Mouse (Mus musculus) ES-E14 (cell line): ENCODE results near the gene Mapk8ip2. TPM values are rescaled to one million over a fixed set of nuclear protein-coding genes. Genes with fewer than 3 reads are reported as not detected.

Experiments
- DNase-seq: peaks from one replicate; pipeline ENCODE4 v3.0.0-alpha.2; 2013; ENCODE audit warnings: low read depth, low spot score
- H3K27ac ChIP-seq: 2 replicates; pipeline ENCODE4 v1.5.1; 2012; ENCODE audit warnings: low read depth, mild to moderate bottlenecking, low read length, moderate library complexity, mixed read lengths; ENCODE audit not compliant: poor library complexity, insufficient read depth, severe bottlenecking
- H3K36me3 ChIP-seq: 2 replicates; pipeline ENCODE4 v1.6.1; 2012; ENCODE audit warnings: mild to moderate bottlenecking, low read length, moderate library complexity, mixed read lengths; ENCODE audit not compliant: control insufficient read depth, poor library complexity, insufficient read depth, severe bottlenecking
- H3K4me1 ChIP-seq, 2 experiments: fragments of 150-350 bp in 1 of 2; sonication (generic) in 1 of 2; 2 replicates each; pipeline ENCODE4 v1.6.1; 2012; ENCODE audit warnings: low read length in 2 of 2, mild to moderate bottlenecking in 1 of 2, mixed read lengths in 1 of 2; ENCODE audit not compliant: control insufficient read depth in 2 of 2, insufficient read depth in 2 of 2, poor library complexity in 1 of 2
- H3K4me3 ChIP-seq, 2 experiments: fragments of 150-350 bp in 1 of 2; sonication (generic) in 1 of 2; 2 replicates each; pipeline ENCODE4 v1.5.1; 2012; ENCODE audit warnings: low read length in 2 of 2, low read depth in 1 of 2, mild to moderate bottlenecking in 1 of 2, mixed read lengths in 1 of 2; ENCODE audit not compliant: insufficient read depth in 1 of 2, poor library complexity in 1 of 2, severe bottlenecking in 1 of 2
- H3K9ac ChIP-seq: 2 replicates; pipeline ENCODE4 v1.6.1; 2012; ENCODE audit warnings: low read depth, mild to moderate bottlenecking, low read length, mixed read lengths; ENCODE audit not compliant: poor library complexity, insufficient read depth, severe bottlenecking
- H3K9me3 ChIP-seq: fragments of 150-350 bp; sonication (generic); 2 replicates; pipeline ENCODE4 v1.6.1; 2012; ENCODE audit warnings: low read depth, mild to moderate bottlenecking, low read length; ENCODE audit not compliant: control insufficient read depth, insufficient read depth
- CHD2 ChIP-seq: IDR thresholded peaks from 2 replicates; pipeline ENCODE4 v1.6.1; 2014; ENCODE audit warnings: mild to moderate bottlenecking, low read depth, low read length, inconsistent platforms
- HCFC1 ChIP-seq: IDR thresholded peaks from 2 replicates; pipeline ENCODE4 v1.6.1; 2012; ENCODE audit warnings: low read length, inconsistent platforms, borderline replicate concordance; ENCODE audit not compliant: insufficient read depth
- MAFK ChIP-seq: IDR thresholded peaks from 2 replicates; pipeline ENCODE4 v1.6.1; 2014; ENCODE audit warnings: mild to moderate bottlenecking, low read depth, low read length, inconsistent platforms; ENCODE audit not compliant: insufficient read depth
- ZC3H11A ChIP-seq: IDR thresholded peaks from 2 replicates; pipeline ENCODE4 v1.6.1; 2012; ENCODE audit warnings: low read depth, mild to moderate bottlenecking, inconsistent platforms, low read length, borderline replicate concordance
- ZNF384 ChIP-seq: IDR thresholded peaks from 2 replicates; pipeline ENCODE4 v1.6.1; 2012; ENCODE audit warnings: low read depth, low read length, inconsistent platforms
- in situ Hi-C, 2 experiments: fragments of 600-800 bp; cut with MboI; formaldehyde crosslinking; loops; one replicate each; pipeline ENCODE4 v1.15.1; 2025; ENCODE audit warnings: low sequenced_read_pairs in 2 of 2, inconsistent platforms in 1 of 2; ENCODE audit not compliant: unreplicated experiment in 2 of 2
- total RNA-seq: library from RNA; depleted of rRNA; stranded (reverse); fragments of 300-350 nt; gene quantifications from 2 replicates; pipeline ENCODE4 v1.2.3, GENCODE M21; 2012

Mapk8ip2 gene
- total RNA-seq, 1 experiment = 4.6 TPM

DNA sequence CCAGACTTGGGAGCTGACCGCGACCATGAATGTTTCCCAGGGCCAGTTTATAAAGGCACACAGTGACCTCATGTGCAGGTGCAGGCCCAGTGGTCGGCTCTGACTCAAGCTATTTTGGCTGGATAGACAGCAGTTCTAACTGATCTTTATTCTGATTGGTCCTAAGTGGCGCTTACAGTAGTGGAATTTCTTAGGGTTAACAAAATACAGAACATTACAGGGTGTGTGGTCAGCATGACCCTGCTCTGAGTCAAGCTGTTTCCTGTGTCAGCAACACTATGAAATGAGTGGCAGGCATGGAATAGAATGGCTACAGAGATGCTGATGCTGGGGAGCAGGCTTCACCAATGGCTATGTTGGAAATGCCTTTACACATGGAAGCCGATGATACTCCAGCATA lies 17.8 kb upstream of the Mapk8ip2 start:
- DNase-seq = no peak
- Histone ChIP-seq H3K27ac (no peak overlapping the region), H3K9me3 (no peaks in the 10 kb centered on the region), H3K9ac (no peak overlapping the region), H3K36me3 (no peaks in the 10 kb centered on the region), H3K4me1 (0 out of 4 replicates have a peak, but pooled peaks cover 0 to 4% of the 10 kb centered on the region in 2 experiments), H3K4me3 (no peak overlapping the region)
- in situ Hi-C loops = no loop called here
- TF ChIP-seq CHD2 (no peak), MAFK (no peak), ZNF384 (no peak), HCFC1 (no peak), ZC3H11A (no peak)

DNA sequence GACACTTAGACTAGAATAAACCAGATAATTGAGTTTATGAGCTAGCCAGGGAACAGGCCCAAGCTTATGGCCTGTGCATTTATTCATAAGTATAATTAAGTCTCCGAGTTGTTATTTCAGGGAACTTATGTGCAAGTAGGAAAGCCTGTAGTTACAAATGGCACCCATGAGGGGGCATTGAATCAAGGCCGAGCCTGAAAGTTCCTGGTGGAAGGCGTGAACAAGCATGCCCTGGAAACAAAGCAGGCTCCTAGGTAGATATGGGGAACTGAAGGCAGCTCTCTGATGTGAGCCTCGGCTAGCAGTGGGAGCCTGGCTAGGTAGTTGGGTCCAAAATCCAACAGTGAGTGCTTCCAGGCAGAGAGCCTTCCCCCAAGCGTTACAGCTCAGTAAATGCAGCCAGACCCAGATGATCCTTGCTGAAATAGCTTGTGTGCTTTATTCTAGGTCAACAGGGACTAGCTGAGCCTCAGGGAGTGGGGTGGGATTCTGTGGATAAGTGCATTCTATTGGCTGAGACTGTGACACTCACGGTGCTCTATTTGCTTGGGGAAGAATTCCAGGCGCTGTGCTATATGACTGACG lies 11.1 kb upstream of the Mapk8ip2 start:
- peaks cover 0 to 2% of the 10 kb centered on the region in 2 experiments; a peak in 1 of 4 replicates for H3K4me1 ChIP-seq
- in situ Hi-C loops = no loop called here
- no peak overlapping the region for H3K27ac ChIP-seq
- TF ChIP-seq ZC3H11A (no peak), CHD2 (no peak), HCFC1 (no peak), MAFK (no peak), ZNF384 (no peak)
- no peak overlapping the region for H3K4me3 ChIP-seq
- no peak overlapping the region for H3K9ac ChIP-seq
- no peak for DNase-seq
- H3K36me3 ChIP-seq = no peaks in the 10 kb centered on the region
- no peaks in the 10 kb centered on the region for H3K9me3 ChIP-seq

GRCm38 (mm10) chr15:89452906-89453864 lies 528 bp upstream of the Mapk8ip2 start:
- H3K36me3 ChIP-seq = no peaks in the 10 kb centered on the region; the same call in 1 of the 2 replicates
- TF ChIP-seq ZC3H11A (no peak), CHD2 (no peak), ZNF384 (no peak), HCFC1 (no peak), MAFK (peak; percentile 93)
- H3K9me3 ChIP-seq = no peaks in the 10 kb centered on the region
- in situ Hi-C loops = no loop called here
- peak; percentile 75 for DNase-seq
- H3K4me3 ChIP-seq = peak overlapping the region; percentile 58 to 83
- peaks cover 0 to 9% of the 10 kb centered on the region in 2 experiments; a peak in 2 of 4 replicates for H3K4me1 ChIP-seq
- H3K9ac ChIP-seq = no peak overlapping the region
- H3K27ac ChIP-seq = no peak overlapping the region

- DNase-seq = no peak
- Histone ChIP-seq H3K36me3 (peaks cover 6% of the 10 kb centered on the region; the same call in 1 of the 2 replicates), H3K27ac (no peak overlapping the region), H3K4me1 (peaks cover 0 to 9% of the 10 kb centered on the region in 2 experiments; a peak in 2 of 4 replicates), H3K9ac (no peak overlapping the region), H3K4me3 (no peak overlapping the region), H3K9me3 (no peaks in the 10 kb centered on the region)
- TF ChIP-seq ZC3H11A = no peak
- no peak for TF ChIP-seq ZNF384
- no peak for TF ChIP-seq MAFK
- TF ChIP-seq HCFC1 = no peak
- TF ChIP-seq CHD2 = no peak
- in situ Hi-C loops = no loop called here
Observed at GRCm38 (mm10) chr15:89454857-89455256, 1.1 kb downstream of the Mapk8ip2 start.
